Mouse (Mus musculus): ENCODE data around the gene Cbln1. TPM values are rescaled to one million over a fixed set of nuclear protein-coding genes. Genes with fewer than 3 reads are reported as not detected.

Cbln1 gene
- polyA plus RNA-seq, 1 experiment, result 886 TPM

DNA sequence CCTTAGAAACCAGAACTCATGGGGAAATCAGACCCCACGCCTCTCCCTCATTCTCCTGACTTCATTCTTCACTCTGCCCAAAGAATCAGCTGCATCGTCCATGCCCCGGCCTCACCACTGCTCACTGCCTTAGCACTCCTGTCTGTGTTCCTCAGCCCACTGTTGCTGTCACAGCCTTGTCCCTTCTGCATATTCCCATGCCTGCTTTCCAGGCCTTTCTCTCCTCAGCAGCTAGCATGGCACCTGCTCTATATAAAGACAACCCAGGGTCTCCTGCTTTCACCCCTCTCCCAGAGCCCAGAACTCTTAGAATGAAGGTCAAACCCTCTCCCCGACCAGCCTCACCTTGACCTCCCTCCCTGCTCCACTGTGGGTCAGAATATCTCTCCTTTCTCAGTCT, 15.5 kb downstream of the Cbln1 start:
- TF ChIP-seq POLR2A (IDR thresholded peaks at IDR 0.05; ENCODE audit: borderline replicate concordance, insufficient read depth, low read length) (no peak), CTCF (IDR thresholded peaks at IDR 0.05; ENCODE audit: borderline replicate concordance, insufficient read depth, low read depth, low read length) (no peak)
- no peak overlapping the region for H3K27ac ChIP-seq (ENCODE audit: insufficient read depth, low read length)
- 83% methylated on average over 4 of the region's 4 CpGs for WGBS
- no peak overlapping the region for H3K4me3 ChIP-seq (replicated peaks; ENCODE audit: insufficient read depth, low read depth, low read length)
- H3K4me1 ChIP-seq (ENCODE audit: control insufficient read depth, insufficient read depth, low read length), result no peaks in the 10 kb centered on the region
- no peaks in the 10 kb centered on the region for H3K27me3 ChIP-seq (ENCODE audit: control insufficient read depth, insufficient read depth, low read length)
- no peak for DNase-seq

DNA sequence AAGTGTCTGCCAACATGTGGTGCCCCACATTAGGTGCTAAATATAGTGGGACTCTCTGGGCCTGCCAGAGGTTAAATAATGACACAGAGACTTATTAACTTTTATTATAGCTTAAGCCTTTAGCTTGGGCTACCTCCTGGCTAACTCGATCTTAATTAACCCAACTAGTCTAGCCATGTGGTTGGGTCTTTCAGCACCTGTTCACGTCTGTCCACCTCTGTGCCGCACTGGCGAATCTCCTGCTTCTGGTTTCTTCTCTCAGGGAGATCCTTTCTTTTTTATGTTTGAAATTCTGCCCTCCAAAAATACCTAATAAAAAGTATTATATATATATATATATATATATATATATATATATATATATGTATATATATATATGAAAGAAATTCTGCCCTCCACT, 19.6 kb downstream of the Cbln1 start:
- no peak for DNase-seq
- no peaks in the 10 kb centered on the region for H3K27me3 ChIP-seq (ENCODE audit: control insufficient read depth, insufficient read depth, low read length)
- no peaks in the 10 kb centered on the region for H3K4me1 ChIP-seq (ENCODE audit: control insufficient read depth, insufficient read depth, low read length)
- H3K27ac ChIP-seq (ENCODE audit: insufficient read depth, low read length), result no peak overlapping the region
- no peak overlapping the region for H3K4me3 ChIP-seq (replicated peaks; ENCODE audit: insufficient read depth, low read depth, low read length)
- WGBS, result 93% methylated on average over 4 of the region's 4 CpGs
- TF ChIP-seq POLR2A (IDR thresholded peaks at IDR 0.05; ENCODE audit: borderline replicate concordance, insufficient read depth, low read length), result no peak

DNA sequence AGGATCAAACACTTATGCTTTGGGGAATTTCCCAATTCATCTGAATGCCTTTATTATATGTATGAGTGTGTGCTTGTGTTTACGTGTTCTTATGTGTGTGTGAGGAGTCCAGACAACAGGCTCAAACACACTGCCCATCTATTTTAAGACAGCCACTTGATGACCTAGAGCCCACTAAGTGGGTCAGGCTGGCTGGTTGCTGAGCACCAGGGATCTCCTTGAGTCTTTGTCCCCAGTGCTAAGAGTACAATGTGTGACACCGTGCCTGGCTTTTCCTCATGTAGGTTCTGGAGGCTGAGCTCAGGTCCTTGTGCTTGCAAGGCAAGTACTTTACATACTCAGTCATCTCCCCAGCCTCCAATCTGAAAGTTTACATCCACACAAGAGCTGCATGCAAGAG, 20.7 kb downstream of the Cbln1 start:
- Histone ChIP-seq H3K4me1 (ENCODE audit: control insufficient read depth, insufficient read depth, low read length) (no peaks in the 10 kb centered on the region), H3K27ac (ENCODE audit: insufficient read depth, low read length) (no peak overlapping the region), H3K4me3 (replicated peaks; ENCODE audit: insufficient read depth, low read depth, low read length) (no peak overlapping the region), H3K27me3 (ENCODE audit: control insufficient read depth, insufficient read depth, low read length) (no peaks in the 10 kb centered on the region)
- 74% methylated on average over 2 of the region's 2 CpGs for WGBS
- TF ChIP-seq POLR2A (IDR thresholded peaks at IDR 0.05; ENCODE audit: borderline replicate concordance, insufficient read depth, low read length) (no peak), CTCF (IDR thresholded peaks at IDR 0.05; ENCODE audit: borderline replicate concordance, insufficient read depth, low read depth, low read length) (no peak)
- no peak for DNase-seq

DNA sequence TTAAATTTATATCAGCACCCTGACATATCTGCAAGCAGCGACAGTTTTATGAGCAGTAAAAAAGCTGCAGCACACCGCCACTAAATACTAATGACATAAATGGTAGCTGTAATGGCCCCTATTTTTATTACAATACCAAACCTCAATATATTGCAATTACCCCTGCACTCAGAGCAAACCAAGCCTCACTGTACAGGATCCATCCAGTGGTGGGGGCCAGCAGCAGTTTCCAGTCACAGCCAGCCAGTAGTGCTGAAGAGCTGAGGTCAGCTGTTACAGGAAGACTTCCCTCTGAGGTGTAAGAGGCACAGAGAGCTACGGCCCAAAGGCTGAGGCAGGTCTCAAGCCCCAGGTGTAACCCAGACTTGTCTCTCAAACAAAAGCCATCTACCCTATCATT, 37.8 kb downstream of the Cbln1 start:
- no peak for TF ChIP-seq POLR2A (IDR thresholded peaks at IDR 0.05; ENCODE audit: borderline replicate concordance, insufficient read depth, low read length)
- no peak for TF ChIP-seq CTCF (IDR thresholded peaks at IDR 0.05; ENCODE audit: borderline replicate concordance, insufficient read depth, low read depth, low read length)
- no peak for DNase-seq
- H3K4me1 ChIP-seq (ENCODE audit: control insufficient read depth, insufficient read depth, low read length), result peaks cover 3% of the 10 kb centered on the region; the same call in 1 of the 2 replicates
- H3K27me3 ChIP-seq (ENCODE audit: control insufficient read depth, insufficient read depth, low read length), result no peaks in the 10 kb centered on the region
- no peak overlapping the region for H3K27ac ChIP-seq (ENCODE audit: insufficient read depth, low read length)
- no peak overlapping the region for H3K4me3 ChIP-seq (replicated peaks; ENCODE audit: insufficient read depth, low read depth, low read length)
- WGBS, result 85% methylated on average over 3 of the region's 3 CpGs

DNA sequence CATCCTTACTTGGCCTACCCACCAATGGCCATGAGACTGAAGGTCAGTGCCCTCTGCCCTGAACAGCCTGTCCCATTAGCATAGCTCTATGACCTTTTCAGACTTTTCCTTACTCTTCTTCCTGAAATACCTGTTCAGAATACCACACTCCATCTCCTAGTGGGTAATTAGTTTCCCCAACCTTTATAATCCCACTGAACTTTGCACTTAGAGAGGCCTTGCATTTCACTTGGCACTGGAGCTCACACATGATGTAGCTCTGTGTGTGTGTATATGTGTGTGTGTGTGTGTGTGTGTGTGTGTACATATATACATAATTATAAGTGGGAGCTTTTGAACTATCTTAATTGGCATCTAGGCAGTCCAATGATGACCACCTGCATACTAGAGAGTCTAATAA, 45.2 kb downstream of the Cbln1 start:
- TF ChIP-seq POLR2A (IDR thresholded peaks at IDR 0.05; ENCODE audit: borderline replicate concordance, insufficient read depth, low read length), result no peak
- no peak for TF ChIP-seq CTCF (IDR thresholded peaks at IDR 0.05; ENCODE audit: borderline replicate concordance, insufficient read depth, low read depth, low read length)
- Histone ChIP-seq H3K4me1 (ENCODE audit: control insufficient read depth, insufficient read depth, low read length) (no peaks in the 10 kb centered on the region), H3K4me3 (replicated peaks; ENCODE audit: insufficient read depth, low read depth, low read length) (no peak overlapping the region), H3K27ac (ENCODE audit: insufficient read depth, low read length) (no peak overlapping the region), H3K27me3 (ENCODE audit: control insufficient read depth, insufficient read depth, low read length) (no peaks in the 10 kb centered on the region)
- DNase-seq, result no peak

DNA sequence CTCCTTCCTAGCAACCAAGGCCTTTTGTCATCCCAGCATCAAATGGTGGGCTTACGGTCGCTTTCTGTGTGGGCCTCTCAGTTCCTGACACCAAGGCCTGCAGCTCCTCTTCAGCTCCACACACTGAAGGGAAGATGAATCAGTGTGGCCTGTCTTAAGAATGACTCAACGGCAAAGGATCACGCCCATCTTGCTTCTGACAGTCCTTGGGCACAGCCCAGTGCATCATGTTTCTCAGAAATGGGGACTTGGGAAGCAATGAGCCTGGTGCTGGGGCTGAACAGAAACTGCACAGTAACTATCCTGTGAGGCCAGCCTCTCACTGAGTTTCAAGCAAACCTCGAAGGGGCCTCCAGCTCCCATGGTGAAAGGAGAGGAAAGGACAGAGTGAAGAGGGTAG, 47.7 kb downstream of the Cbln1 start:
- Histone ChIP-seq H3K4me1 (ENCODE audit: control insufficient read depth, insufficient read depth, low read length) (no peaks in the 10 kb centered on the region), H3K27me3 (ENCODE audit: control insufficient read depth, insufficient read depth, low read length) (no peaks in the 10 kb centered on the region), H3K4me3 (replicated peaks; ENCODE audit: insufficient read depth, low read depth, low read length) (no peak overlapping the region), H3K27ac (ENCODE audit: insufficient read depth, low read length) (no peak overlapping the region)
- TF ChIP-seq CTCF (IDR thresholded peaks at IDR 0.05; ENCODE audit: borderline replicate concordance, insufficient read depth, low read depth, low read length), result no peak
- no peak for TF ChIP-seq POLR2A (IDR thresholded peaks at IDR 0.05; ENCODE audit: borderline replicate concordance, insufficient read depth, low read length)
- no peak for DNase-seq
- 74% methylated on average over 5 of the region's 5 CpGs for WGBS

DNA sequence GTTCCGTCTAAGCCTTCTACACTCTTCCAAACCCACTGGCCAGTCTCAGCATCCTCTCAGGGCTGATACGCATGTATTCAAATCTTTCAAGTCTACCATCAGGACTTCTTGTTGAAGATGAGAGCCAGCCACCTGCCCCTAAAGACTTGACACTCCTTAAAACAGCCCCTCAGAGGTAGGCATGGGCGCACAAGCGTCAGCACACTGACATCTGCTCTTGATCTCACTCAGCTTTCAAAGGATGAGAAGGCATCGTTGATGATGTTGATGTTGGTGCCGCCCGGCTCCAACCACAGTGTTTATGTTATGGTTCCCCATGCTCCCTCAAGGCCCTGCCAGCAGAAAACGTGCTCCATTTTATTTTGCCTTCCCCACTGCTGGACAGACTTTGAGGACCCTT, 50.7 kb downstream of the Cbln1 start:
- Histone ChIP-seq H3K4me1 (ENCODE audit: control insufficient read depth, insufficient read depth, low read length) (no peaks in the 10 kb centered on the region), H3K27ac (ENCODE audit: insufficient read depth, low read length) (no peak overlapping the region), H3K27me3 (ENCODE audit: control insufficient read depth, insufficient read depth, low read length) (no peaks in the 10 kb centered on the region), H3K4me3 (replicated peaks; ENCODE audit: insufficient read depth, low read depth, low read length) (no peak overlapping the region)
- WGBS, result 90% methylated on average over 8 of the region's 8 CpGs
- TF ChIP-seq POLR2A (IDR thresholded peaks at IDR 0.05; ENCODE audit: borderline replicate concordance, insufficient read depth, low read length) (no peak), CTCF (IDR thresholded peaks at IDR 0.05; ENCODE audit: borderline replicate concordance, insufficient read depth, low read depth, low read length) (no peak)
- no peak for DNase-seq

Other genes with a start within 250 kb of the Cbln1 start
- gene 4933402J07Rik, start 91.2 kb upstream of the Cbln1 start, polyA plus RNA-seq (2012; rRNA removed), result 0.15 and 0.41 TPM in 2 replicates